Mouse (Mus musculus): ENCODE results near the gene Homer3. TPM values are rescaled to one million over a fixed set of nuclear protein-coding genes. Genes with fewer than 3 reads are reported as not detected.

Homer3 gene
- not detected for polyA plus RNA-seq (2014; fragmentation: Illumina TruSeq; extraction: RNeasy Lipid Tissue Mini Kit (QIAGEN cat#74804); ENCODE audit: low read depth, low replicate concordance)

GRCm38 (mm10) chr8:70282603-70283135 lies at the start of gene Homer3:
Gene Homer3 (plus strand): TSS chr8:70282827.

DNA sequence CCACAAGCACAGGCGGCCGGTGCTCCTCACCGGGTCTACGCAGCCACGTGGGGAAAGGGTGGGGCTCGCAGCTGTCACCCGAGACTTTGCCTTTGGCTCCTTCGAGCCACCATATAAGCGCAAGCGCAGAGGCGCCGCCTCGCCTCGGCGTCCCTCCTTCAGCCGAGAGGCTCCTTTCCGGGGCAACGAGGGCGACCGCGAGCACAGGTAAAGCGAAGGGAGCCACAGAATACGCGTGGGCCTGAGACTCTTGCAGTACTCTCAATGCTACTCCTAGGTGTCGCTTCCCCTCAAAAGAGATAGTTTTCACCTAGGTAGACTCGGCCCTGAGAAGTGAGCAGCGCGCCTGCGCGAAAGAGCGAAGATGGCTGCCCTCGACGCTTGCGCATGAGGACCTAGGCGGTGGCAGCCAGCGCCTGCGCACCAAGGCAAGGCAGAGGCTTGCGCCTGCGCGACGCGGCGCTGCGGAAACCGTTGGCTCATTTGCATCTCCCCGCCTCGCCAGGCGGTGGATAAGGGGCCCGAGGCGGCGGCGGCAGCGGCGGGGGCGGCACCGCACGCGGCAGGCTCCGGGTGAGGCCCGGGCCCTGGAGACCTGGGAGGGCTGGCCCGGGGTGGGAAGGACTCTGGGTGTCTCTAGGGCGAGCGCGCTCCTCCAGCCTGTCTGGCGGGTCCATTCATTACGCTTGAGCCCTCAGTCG lies 48.4 kb upstream of the Homer3 start, which contains the start of the genes Sugp2 and Armc6:
Sugp2 (plus strand) TSS at position 147 of the 701 bp plus-strand sequence.
Armc6 (minus strand) TSS at position 387 of the 701 bp plus-strand sequence.

DNA sequence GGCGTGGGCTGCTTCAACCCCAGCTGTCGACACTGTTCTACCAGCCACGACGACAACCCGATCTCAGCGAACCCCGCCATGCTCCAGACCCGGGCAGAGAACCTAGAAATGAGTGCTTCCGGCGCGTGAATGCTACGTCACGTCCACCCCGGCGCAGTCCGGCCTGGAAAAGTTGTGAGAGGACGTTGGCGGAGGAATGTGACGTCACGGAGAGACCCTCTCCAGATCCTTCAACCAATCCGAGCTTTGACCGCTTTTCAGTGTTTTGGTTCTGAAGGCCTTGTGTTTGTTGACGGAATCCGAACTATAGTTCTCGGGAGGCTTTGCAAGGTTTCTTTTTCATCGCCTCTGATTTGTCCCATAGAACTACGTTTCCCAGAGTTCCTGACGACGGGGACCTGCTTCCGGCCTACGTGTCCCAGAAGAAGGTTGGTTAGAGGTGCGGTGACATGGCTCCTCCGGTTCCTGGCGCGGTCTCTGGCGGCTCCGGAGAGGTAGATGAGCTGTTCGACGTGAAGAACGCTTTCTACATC lies 19.8 kb downstream of the Homer3 start, which contains the start of the genes Ddx49 and Cope:
Ddx49 (minus strand) TSS at position 132 of the 533 bp plus-strand sequence.
Cope (plus strand) TSS at position 161 of the 533 bp plus-strand sequence.

GRCm38 (mm10) chr8:70315624-70316510 lies 33.2 kb downstream of the Homer3 start, which contains the start of gene Cers1:
Gene Cers1 (plus strand): TSS chr8:70315775.

DNA sequence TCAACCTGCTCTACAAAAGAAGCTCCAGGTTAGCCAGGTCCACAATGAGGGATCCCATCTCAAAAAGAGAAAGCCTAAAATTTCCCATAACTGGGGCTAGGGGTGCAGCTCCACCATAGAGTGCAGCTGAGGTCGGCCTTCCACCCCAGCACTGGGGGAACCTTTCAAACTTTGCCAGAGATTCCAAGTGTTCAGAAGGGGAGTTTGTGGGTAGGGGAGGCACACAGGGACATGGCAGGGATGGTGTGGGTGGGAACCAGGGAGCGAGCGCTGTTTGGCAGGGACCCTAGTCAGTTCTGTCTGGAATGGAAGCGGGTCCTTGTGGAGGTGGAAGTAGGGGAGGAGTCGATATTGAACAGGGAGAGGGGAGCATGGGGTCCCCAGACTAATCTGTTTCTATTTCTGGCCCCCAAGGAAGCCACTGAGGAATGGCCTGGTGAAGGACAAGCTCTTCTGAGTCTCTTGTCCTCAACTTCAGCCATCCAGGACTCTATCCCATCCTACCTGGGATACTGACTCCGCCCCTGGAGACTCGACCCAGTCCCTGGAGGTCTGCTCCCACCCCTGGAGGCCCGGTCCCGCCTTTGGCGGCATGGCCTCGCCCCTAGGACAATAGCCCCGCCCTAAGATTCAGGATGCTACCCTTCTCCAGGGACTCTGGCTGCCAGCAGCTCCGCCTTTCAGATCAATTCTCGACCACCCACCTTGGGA lies 46.7 kb downstream of the Homer3 start, which contains the start of gene Gdf1:
Gdf1 (plus strand) TSS at position 694 of the 711 bp plus-strand sequence.

Other genes with a start within 250 kb of the Homer3 start
- gene Mau2, start 240.1 kb upstream of the Homer3 start, polyA plus RNA-seq (2014; fragmentation: Illumina TruSeq; extraction: RNeasy Lipid Tissue Mini Kit (QIAGEN cat#74804); ENCODE audit: low read depth, low replicate concordance), result 17.8 TPM
- 9.4 TPM for gene Sugp1, start 240.0 kb upstream of the Homer3 start, polyA plus RNA-seq (2014; fragmentation: Illumina TruSeq; extraction: RNeasy Lipid Tissue Mini Kit (QIAGEN cat#74804); ENCODE audit: low read depth, low replicate concordance)
- 2.1 TPM for gene Tm6sf2, start 209.9 kb upstream of the Homer3 start, polyA plus RNA-seq (2014; fragmentation: Illumina TruSeq; extraction: RNeasy Lipid Tissue Mini Kit (QIAGEN cat#74804); ENCODE audit: low read depth, low replicate concordance)
- not detected for gene Hapln4, start 199.4 kb upstream of the Homer3 start, polyA plus RNA-seq (2014; fragmentation: Illumina TruSeq; extraction: RNeasy Lipid Tissue Mini Kit (QIAGEN cat#74804); ENCODE audit: low read depth, low replicate concordance)
- gene Ncan, start 162.0 kb upstream of the Homer3 start, polyA plus RNA-seq (2014; fragmentation: Illumina TruSeq; extraction: RNeasy Lipid Tissue Mini Kit (QIAGEN cat#74804); ENCODE audit: low read depth, low replicate concordance), result not detected
- gene Nr2c2ap, start 151.5 kb upstream of the Homer3 start, polyA plus RNA-seq (2014; fragmentation: Illumina TruSeq; extraction: RNeasy Lipid Tissue Mini Kit (QIAGEN cat#74804); ENCODE audit: low read depth, low replicate concordance), result 1.4 TPM
- gene Rfxank, start 143.7 kb upstream of the Homer3 start, polyA plus RNA-seq (2014; fragmentation: Illumina TruSeq; extraction: RNeasy Lipid Tissue Mini Kit (QIAGEN cat#74804); ENCODE audit: low read depth, low replicate concordance), result 1.4 TPM
- 6.0 TPM for gene Borcs8, start 143.3 kb upstream of the Homer3 start, polyA plus RNA-seq (2014; fragmentation: Illumina TruSeq; extraction: RNeasy Lipid Tissue Mini Kit (QIAGEN cat#74804); ENCODE audit: low read depth, low replicate concordance)
- gene Mef2b, start 143.1 kb upstream of the Homer3 start, polyA plus RNA-seq (2014; fragmentation: Illumina TruSeq; extraction: RNeasy Lipid Tissue Mini Kit (QIAGEN cat#74804); ENCODE audit: low read depth, low replicate concordance), result not detected
- 4.3 TPM for gene Tmem161a, start 110.5 kb upstream of the Homer3 start, polyA plus RNA-seq (2014; fragmentation: Illumina TruSeq; extraction: RNeasy Lipid Tissue Mini Kit (QIAGEN cat#74804); ENCODE audit: low read depth, low replicate concordance)
- 2.3 TPM for gene Slc25a42, start 70.5 kb upstream of the Homer3 start, polyA plus RNA-seq (2014; fragmentation: Illumina TruSeq; extraction: RNeasy Lipid Tissue Mini Kit (QIAGEN cat#74804); ENCODE audit: low read depth, low replicate concordance)
- gene Sugp2, start 48.6 kb upstream of the Homer3 start, polyA plus RNA-seq (2014; fragmentation: Illumina TruSeq; extraction: RNeasy Lipid Tissue Mini Kit (QIAGEN cat#74804); ENCODE audit: low read depth, low replicate concordance), result 7.2 TPM
- gene Armc6, start 48.4 kb upstream of the Homer3 start, polyA plus RNA-seq (2014; fragmentation: Illumina TruSeq; extraction: RNeasy Lipid Tissue Mini Kit (QIAGEN cat#74804); ENCODE audit: low read depth, low replicate concordance), result 0.79 TPM
- gene Ddx49, start 19.7 kb downstream of the Homer3 start, polyA plus RNA-seq (2014; fragmentation: Illumina TruSeq; extraction: RNeasy Lipid Tissue Mini Kit (QIAGEN cat#74804); ENCODE audit: low read depth, low replicate concordance), result 5.1 TPM
- 1.3 TPM for gene Cope, start 19.7 kb downstream of the Homer3 start, polyA plus RNA-seq (2014; fragmentation: Illumina TruSeq; extraction: RNeasy Lipid Tissue Mini Kit (QIAGEN cat#74804); ENCODE audit: low read depth, low replicate concordance)
- gene Cers1, start 32.9 kb downstream of the Homer3 start, polyA plus RNA-seq (2014; fragmentation: Illumina TruSeq; extraction: RNeasy Lipid Tissue Mini Kit (QIAGEN cat#74804); ENCODE audit: low read depth, low replicate concordance), result not detected
- not detected for gene Gdf1, start 47.0 kb downstream of the Homer3 start, polyA plus RNA-seq (2014; fragmentation: Illumina TruSeq; extraction: RNeasy Lipid Tissue Mini Kit (QIAGEN cat#74804); ENCODE audit: low read depth, low replicate concordance)
- gene Upf1, start 70.5 kb downstream of the Homer3 start, polyA plus RNA-seq (2014; fragmentation: Illumina TruSeq; extraction: RNeasy Lipid Tissue Mini Kit (QIAGEN cat#74804); ENCODE audit: low read depth, low replicate concordance), result 3.8 TPM
- gene Comp, start 90.7 kb downstream of the Homer3 start, polyA plus RNA-seq (2014; fragmentation: Illumina TruSeq; extraction: RNeasy Lipid Tissue Mini Kit (QIAGEN cat#74804); ENCODE audit: low read depth, low replicate concordance), result not detected
- 2.8 TPM for gene Crtc1, start 156.8 kb downstream of the Homer3 start, polyA plus RNA-seq (2014; fragmentation: Illumina TruSeq; extraction: RNeasy Lipid Tissue Mini Kit (QIAGEN cat#74804); ENCODE audit: low read depth, low replicate concordance)
- gene Klhl26, start 194.1 kb downstream of the Homer3 start, polyA plus RNA-seq (2014; fragmentation: Illumina TruSeq; extraction: RNeasy Lipid Tissue Mini Kit (QIAGEN cat#74804); ENCODE audit: low read depth, low replicate concordance), result 2.3 TPM
- not detected for gene Tmem59l, start 204.5 kb downstream of the Homer3 start, polyA plus RNA-seq (2014; fragmentation: Illumina TruSeq; extraction: RNeasy Lipid Tissue Mini Kit (QIAGEN cat#74804); ENCODE audit: low read depth, low replicate concordance)
- gene Crlf1, start 210.3 kb downstream of the Homer3 start, polyA plus RNA-seq (2014; fragmentation: Illumina TruSeq; extraction: RNeasy Lipid Tissue Mini Kit (QIAGEN cat#74804); ENCODE audit: low read depth, low replicate concordance), result not detected
- 2.6 TPM for gene Rex1bd, start 223.9 kb downstream of the Homer3 start, polyA plus RNA-seq (2014; fragmentation: Illumina TruSeq; extraction: RNeasy Lipid Tissue Mini Kit (QIAGEN cat#74804); ENCODE audit: low read depth, low replicate concordance)
- 2.6 TPM for gene Uba52, start 228.0 kb downstream of the Homer3 start, polyA plus RNA-seq (2014; fragmentation: Illumina TruSeq; extraction: RNeasy Lipid Tissue Mini Kit (QIAGEN cat#74804); ENCODE audit: low read depth, low replicate concordance)
- 8.5 TPM for gene Fkbp8, start 244.9 kb downstream of the Homer3 start, polyA plus RNA-seq (2014; fragmentation: Illumina TruSeq; extraction: RNeasy Lipid Tissue Mini Kit (QIAGEN cat#74804); ENCODE audit: low read depth, low replicate concordance)
- gene Kxd1, start 245.1 kb downstream of the Homer3 start, polyA plus RNA-seq (2014; fragmentation: Illumina TruSeq; extraction: RNeasy Lipid Tissue Mini Kit (QIAGEN cat#74804); ENCODE audit: low read depth, low replicate concordance), result 9.0 TPM

Measured in sigmoid colon, adult 10 weeks (tissue).